Mouse (Mus musculus) thymus, postnatal 0 days (tissue): ENCODE measurements around the gene Ric1. TPM values are rescaled to one million over a fixed set of nuclear protein-coding genes. Genes with fewer than 3 reads are reported as not detected.
A peak's percentile ranks its signal among the peaks of the same experiment; 100 is the strongest.
"Not testable (repeated sequence)": the region's sequence is repeated elsewhere in the genome, so short reads cannot be mapped to it uniquely, and the experiment has no call there.

Experiments used
- DNase-seq: peaks from one replicate; pipeline ENCODE4 v3.0.0-alpha.2; 2015; ENCODE audit warnings: low spot score
- polyA plus RNA-seq: library from polyadenylated mRNA; unstranded; fragments of >200 nt; fragmentation: Nextera tagmentation; extraction: Ambion mirVana; gene quantifications from 2 replicates; pipeline ENCODE4 v1.2.1, GENCODE M21; 2015

The Ric1 gene
- polyA plus RNA-seq, 1 experiment from 2014 or later = 16.5 TPM

DNA sequence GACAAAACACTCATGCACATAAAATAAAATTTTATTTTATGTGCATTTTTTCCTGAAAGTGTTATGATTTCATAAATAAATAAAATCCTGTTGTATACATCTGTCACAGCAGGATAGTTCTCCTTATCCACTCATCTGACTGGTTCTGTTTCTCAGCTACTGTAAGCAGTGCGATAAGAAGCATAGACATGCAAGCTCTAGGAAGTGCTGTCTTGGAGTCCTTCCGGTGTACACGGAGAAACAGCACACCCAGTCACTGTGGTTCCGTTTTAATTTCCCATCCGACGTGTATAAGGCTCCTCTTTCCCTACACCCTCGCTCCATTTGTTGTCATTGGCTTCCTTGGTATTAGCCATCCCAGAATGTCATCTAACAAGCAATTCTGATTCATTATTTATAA is 24.2 kb upstream of the Ric1 start:
- DNase-seq = no peak

DNA sequence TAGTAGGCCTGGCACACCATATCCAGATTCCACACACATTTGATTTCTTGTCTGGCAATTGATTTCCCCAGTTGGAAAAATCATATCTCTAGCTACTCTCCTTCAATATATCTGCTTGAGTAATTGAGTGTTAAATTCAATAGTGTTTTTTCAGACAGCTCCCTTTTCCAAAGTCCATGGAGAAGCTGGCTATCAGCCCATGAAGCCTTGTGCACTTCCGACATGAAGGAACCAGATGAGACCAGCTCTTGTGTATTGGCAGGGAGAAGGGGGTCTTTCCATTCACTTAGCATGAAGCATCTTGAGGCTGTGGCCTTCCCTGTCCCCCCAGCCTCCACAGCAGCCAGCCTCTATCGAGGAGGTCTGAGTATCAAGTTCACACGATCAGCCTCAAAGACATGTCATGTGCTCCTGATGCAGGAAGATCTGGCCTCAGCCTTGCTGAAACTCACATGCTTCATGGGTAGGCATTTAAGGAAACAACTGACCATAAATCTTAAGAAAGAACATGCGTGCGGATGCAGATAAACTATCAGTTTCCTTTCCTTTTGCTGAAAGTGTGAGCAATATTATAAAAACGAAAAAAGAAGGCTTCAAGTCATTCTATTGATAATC is 23.1 kb upstream of the Ric1 start:
- no peak for DNase-seq

DNA sequence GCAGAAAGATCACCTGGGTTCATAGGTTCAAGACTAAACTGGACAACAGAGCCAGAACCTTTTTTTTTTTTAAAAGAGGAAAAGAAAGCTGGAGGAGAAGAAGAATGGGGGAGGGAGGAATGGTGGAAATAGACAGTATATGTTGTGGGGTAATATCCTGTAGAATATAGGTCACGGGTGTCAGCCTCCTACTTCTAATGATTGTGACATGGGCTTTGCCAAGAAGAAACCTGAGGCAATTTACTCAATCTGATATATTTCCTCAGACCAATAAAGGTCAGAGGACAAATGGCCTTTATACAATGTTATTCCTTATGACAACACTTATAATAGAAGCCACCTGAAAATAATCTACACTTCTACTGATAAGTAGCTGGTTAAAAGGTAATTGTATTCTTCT is 21.7 kb upstream of the Ric1 start:
- DNase-seq = no peak

DNA sequence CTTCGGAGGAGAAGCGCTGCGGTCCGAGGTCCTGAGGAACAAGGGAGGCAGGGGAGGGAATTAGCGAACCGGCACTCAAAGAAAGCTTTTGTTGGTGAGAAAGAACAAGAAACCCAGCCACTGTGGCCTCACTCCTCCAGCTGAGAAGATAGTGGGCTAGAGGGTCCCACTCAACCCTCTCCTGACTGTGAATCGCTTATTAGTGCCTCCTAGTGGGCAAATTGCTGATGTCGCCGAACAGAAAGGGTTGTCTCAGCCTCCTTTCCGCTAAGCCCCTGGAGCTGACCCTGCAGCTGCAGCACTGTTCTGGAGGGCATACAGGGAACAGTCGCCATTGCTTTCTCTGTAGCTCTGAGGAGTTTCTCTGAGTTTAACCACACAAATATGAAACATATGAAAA is 21.0 kb upstream of the Ric1 start:
- DNase-seq = peak; percentile 72

DNA sequence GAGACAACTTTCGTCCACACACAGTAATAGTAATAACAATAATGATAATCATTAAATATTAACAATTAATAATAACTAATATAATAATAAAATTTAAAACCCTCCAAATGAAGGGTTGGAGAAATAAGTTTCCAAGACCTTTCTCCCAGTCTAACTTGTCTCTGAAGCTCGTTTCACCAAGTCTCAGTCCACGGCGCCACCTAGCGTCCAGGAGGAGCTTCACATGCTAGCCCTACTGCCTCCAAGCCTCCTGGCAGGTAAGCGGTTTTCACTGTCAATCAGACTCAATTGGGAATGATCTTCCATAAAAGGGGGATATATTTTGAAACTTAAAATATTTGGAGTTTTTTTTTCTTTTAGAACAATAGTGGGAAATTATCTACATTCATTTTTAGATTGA is 20.6 kb upstream of the Ric1 start:
- peak; percentile 74 for DNase-seq

DNA sequence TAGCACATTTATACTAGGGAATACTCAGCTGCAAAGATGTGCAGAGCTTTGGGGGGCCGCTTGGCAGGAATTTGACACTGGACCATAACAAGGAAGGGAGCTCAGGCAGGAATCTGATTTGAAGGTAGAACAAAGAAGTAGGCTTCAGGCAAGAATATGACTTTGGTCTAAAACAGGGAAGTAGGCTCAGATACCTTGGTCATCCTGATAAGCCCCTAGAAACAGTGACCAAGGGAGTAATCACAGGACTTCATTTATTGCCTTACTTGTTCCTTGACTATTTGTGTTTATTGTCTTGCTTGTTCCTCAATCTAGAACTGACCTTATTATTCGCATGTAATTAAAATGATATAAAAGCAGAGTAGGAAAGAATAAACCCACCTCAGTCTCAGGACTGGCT is 18.0 kb upstream of the Ric1 start:
- DNase-seq = no peak

DNA sequence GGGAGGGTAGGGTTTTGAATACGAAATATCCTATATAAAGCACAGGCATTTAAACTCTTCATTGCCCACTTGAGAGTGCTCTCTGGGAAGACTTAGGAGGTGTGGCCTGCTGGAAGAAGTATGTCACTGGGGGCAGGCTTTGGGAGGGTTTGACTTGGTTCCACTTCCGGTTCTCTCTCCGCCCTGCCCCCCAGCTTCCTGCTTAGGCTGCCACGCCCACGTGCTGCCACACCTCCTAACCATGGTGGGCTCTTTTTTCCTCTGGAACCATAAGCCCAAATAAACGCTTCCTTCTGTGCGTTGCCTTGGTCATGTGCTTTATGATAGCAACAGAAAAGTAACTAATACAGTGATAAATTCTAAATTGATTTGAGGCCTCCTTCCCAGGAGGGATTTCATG is 16.5 kb upstream of the Ric1 start:
- peak; percentile 23 for DNase-seq

DNA sequence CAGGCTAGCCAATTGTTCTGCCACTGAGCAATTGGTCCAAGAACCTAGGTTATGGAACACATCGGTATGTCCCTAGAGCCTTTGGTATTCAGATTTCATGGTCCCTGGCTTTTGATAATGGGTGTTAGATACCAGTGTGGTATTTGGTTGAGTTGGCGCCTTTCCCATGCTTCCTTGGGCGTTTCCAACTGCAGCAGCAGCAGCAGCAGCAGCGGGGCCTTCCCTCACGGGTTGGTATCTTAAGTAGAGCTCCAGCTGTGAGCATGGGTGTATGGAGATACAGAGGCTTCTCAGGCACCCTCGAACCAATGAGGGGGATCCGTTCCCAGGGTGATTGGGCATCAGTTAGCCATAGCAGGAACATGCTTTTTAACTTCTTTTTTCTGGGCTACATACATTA is 13.9 kb upstream of the Ric1 start:
- no peak for DNase-seq

DNA sequence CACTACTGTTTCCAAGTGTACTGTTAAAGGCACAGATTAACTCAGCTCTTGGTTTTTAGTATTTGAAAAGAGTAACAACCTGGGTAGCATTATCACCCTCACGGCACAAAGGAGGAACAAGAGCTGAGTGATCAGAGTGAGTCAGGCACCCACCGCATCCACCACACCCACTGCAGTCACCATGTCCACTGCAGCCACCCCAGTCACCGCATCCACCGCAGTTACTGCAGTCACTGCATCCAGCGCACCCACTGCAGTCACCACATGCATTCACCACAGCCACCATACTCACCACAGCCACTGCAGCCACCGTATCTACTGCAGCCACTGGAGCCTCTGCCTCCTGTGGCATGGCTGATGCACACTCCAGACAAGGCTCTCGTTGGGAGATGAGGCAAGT is 12.2 kb upstream of the Ric1 start:
- no peak for DNase-seq

DNA sequence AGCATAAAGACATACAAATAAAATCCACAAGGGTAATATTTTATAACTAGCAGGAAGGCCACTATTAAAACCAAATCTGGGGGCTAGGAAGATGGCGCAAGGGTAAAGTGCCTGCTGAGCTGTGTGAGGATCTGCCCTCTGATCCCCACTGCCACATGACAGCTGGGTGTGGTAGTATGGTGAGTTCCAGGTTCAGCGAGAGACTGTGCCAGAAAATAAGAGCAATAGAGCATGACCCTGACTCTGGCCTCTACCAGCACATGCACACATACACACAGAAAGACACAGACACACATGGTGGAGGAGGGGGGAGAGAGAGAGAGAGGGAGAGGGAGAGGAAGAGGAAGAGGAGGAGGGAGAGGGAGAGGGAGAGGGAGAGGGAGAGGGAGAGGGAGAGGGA is 10.3 kb upstream of the Ric1 start:
- DNase-seq = no peak

DNA sequence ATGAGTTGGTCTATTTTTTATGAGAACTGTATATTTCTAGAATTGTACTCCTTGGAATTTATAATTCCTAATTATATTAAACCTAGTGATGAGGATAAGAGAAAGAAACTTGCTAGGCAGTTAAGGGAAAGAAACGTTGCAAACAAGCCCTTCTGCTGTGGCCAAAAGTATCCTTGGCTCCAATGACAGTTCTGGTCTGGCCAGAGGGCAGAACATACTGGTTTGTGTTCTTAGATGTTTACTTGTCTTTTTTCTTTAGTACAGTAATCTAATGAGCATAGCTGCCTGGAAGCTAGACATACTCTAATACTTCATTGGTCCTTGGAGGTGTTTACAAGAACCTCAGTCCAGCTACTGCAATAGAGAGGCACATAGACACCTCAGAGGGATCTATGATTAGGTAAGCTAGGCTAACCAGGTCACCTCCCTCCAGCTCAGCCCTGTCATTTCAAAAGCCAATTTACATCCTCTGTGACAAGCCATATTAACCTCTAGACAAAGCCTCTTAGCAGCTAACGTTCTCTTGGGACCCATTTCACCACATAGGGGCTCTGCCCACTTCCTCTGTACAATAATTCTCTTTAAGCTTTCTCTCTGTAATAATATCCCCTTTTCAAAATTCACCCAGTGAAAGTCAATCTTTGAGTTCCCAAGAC is 8.8 kb upstream of the Ric1 start:
- no peak for DNase-seq

DNA sequence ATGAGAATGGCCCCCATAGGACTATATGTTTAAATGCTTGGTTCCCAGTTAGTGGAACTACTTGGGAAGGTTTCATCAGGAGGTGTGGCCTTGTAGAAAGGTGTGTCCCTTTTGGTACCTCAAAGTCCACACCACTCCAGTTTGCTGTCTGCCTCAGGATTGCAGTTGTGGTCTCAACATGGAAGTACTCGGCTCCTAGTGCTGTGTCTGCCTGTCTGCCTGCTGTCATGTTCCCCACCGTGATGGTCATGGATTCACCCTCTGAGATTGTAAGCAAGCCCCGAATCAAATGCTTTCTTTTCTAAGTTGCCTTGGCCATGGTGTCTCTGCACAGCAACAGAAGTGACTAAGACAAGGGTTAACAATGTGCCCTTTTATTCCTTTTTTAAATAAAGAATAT is 8.0 kb upstream of the Ric1 start:
- no peak for DNase-seq

DNA sequence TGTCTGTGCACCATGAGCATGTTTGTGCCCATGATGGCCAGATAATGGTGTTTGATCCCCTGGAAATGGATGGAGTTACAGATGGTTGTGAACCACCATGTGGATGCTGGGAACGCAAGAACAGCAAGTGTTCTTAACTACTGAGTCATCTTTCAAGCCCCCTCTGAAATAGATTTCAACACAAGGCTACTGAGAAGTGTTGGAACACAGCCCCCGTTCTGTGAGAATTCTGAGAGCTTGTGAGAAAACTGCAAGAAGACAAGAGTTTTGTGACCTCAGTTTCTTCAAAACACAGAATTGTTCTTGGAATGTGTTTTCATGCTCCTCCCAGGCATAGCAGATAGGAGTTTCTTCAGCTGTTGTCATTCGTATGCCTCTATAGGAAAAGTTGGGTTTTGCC is 6.7 kb upstream of the Ric1 start:
- DNase-seq = no peak

DNA sequence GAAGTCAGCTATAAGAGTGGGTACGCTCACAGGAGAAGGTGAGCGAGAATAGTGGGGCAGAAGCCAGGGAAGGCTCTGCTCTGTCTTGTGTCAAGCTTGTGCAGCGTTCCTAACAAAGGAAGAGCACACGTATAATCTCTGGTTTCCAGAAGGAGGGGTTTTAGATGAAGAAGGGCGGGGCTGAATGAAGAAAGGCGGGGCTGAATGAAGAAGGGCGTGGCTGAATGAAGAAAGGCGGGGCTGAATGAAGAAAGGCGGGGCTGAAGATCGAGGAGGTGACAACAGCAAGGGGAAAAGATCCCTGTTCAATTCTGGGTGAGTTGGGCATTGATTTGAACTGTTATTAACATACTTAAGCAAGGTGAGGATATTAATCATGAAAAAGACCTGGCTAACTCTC is 6.1 kb upstream of the Ric1 start:
- no peak for DNase-seq

DNA sequence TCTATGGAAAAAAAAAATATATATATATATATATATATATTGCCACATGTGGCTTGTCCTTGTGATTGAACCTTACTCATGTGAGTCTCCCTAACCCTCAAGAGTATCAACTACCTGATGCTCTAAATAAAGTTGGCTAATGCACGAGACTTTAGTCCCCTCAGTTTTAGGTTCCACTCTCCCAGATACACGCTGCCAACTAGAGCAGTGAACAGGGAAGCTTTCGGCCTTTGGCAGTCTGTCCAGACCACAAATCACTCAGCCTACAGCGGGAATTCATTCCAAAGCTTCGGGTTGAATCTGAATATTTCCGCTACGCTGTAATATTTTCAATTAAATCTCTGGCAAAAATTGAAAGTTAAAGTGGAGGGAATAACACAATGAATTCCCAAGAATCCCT is 3.7 kb upstream of the Ric1 start:
- no peak for DNase-seq

DNA sequence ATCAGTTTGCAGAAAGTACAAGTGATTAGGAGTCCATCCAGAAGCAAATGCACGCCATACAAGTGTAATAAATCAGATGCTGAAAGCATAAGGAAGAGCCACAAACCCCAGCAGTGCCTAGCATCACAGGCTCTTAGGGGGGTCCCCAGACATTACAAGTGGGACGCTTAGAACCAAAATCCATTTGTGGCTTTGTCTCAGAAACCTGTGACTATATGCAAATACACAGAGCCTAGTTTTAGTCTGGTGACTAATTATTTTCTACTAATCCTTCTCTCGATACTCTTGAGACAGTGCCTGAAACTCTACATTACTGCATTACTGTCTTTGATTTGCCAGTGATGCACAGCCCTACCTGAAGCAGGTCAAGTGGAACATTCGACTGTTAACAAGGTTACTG is 3.2 kb upstream of the Ric1 start:
- DNase-seq = no peak

DNA sequence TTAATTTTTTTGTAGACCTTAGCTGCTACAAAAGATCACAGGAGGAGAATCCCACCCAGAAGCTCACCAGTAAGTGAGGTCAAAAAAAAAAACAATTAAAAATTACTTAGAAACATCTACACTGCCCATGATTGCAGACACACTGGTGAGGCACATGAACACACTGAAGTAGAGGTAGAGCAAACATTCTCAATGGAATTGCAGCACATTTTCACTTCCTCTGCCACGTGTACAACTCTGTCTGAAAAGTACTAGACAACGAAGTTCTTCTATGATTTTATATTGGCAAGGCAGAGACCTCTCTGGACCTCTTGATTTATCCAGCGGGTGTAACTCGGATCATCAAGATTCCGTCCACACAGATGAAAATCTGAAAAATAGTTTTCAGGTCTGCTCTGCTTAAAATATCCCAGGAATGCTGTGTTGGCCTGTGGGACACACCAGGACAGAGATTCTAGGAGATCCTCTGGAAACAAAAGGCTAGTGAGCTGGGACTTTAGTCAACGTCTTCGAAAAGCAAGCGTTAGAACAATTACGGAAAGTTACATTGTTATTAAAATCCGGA is 1.0 kb upstream of the Ric1 start:
- no peak for DNase-seq

DNA sequence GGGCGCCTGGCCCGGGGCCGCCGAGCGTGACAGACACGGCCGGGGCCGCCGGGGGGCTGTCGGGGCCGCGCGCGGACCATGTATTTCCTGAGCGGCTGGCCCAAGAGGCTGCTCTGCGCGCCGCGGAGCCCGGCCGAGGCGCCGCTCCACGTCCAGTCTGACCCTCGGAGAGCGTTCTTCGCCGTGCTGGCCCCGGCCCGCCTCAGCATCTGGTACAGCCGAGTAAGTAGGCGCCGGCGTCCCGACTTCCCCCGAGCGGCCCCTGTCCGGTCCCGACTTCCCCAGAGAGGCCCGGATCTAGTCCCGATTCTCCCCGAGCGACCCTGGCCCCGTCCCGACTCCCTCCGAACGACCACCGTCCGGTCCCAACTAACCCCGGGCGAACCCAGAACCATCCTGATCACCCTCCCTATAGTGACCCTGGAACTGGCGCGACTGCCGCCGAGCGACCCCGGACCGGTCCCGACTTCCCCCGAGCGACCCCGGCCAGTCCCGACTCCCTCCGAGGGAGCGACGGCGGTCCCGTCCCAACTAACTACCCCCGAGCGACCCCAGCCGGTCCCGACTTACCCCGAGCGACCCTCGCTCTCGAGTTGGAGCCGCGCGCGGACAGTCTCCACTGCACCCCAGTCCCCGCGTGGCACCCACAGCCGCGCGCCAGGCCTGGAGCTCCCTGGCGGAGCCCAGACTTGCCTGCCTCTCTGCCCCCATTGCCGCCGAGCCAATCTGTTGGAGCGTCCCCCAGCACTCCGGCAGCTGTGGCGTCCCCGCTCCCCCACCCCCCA is 555 bp downstream of the Ric1 start:
- peak; percentile 77 for DNase-seq

DNA sequence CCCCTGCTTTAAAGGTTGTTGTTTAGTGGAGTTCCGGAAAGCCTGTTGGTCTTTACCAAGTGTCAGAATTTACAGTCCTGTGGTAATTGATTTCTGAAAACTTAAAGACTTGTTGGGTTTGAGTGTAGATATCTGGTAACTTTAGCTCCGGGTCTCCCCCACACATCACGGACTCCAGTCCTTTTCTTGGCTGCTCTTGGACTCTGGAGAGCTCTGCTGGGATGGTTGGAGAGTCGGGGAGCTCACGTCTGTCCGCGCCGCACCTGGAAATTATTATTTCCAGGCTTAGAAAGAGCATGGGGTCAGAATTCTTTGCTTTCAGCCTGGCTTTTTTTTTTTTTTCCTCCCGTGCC is 1.1 kb downstream of the Ric1 start:
- no peak for DNase-seq

DNA sequence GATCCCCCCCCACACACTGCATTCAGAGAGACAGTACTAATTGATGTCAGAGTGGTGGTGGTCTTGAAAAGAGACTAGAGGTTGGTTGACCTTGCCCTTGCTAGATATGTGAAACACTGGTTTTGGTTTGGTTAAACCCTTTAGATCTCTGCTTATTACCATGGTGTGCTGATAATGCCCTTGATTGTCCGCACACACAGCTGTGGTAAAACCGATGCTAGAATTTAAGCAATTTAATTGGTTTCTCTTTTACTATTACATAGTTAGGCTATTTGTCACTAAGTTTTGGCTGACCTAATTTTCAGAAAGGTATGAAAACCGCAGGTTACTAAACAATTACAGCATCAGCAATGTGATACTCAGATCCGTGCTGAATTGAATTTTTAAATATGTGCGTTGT is 1.6 kb downstream of the Ric1 start:
- no peak for DNase-seq

DNA sequence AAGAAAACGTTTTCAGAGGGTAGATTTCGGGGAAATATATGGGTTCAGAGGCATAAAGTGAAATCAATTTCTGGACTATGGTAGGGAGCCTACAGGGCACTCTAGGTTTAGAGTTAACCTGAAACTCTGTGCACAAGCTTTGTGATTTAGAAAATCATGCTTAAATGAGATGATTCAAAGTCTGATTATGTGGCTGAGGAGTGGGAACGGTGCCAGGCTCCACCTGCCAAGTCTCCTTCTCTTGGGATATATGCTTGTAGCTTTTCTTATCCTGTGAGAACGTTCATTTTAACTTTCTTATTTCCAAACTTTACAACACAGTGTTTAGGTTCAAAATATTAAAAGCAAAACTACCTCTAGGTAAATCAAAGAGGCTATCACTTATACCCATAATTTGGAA is 2.5 kb downstream of the Ric1 start:
- no peak for DNase-seq

DNA sequence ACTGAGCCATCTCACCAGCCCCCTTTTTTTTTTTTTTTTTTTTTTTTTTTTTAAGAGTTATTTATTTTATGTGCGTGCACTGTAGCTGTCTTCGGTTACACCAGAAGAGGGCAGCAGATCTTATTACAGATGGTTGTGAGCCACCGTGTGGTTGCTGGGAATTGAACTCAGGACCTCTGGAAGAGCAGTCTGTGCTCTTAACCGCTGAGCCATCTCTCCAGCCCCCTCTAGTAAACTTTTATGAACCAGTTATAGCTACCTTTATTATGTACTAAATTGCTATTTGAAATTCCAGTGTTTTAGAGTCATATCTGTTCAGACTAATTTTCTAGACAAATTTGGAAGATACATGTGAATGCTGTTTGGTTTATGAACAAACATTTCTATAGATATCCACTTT is 3.5 kb downstream of the Ric1 start:
- DNase-seq = not testable (repeated sequence)

DNA sequence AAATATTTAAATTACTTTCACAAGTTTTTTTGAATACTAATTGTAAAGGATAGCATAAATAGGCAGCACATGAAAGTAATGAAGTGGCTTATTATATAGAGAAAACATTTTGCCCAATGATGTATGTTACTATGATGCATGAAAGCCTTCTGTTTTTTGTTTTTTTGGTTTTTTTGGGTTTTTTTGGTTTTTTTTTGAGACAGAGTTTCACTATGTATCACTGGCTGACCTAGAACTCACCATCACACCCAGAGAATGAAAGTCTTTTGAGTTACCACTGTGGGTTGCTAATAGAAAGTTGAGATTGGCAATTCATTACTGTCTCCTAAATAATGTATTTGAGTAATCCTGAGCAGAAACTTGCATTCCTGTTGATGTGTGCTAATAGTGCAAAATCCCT is 4.8 kb downstream of the Ric1 start:
- no peak for DNase-seq
